Mouse (Mus musculus): ENCODE measurements around the gene Grk6.

DNA sequence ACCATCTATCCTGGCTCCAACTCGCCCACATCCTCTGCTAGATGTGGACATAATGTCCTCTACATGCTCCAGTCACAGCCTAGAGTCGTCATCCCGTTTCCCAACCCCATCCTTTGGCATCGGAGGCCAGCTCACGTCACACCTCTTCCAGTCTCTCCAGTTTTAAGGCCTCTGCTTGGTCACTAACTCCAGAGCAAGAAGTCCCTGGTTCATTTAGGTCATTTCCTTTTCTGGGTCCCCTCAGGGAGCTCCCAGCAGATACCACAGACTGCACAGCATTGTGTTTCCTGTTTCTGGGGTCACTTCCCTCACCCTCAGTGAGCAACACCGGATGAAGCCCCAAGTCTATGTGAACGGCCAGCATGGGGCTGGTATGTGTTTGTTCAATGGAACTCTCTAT, 34.1 kb downstream of the Grk6 start:
- TF ChIP-seq CTCF (IDR thresholded peaks at IDR 0.05; ENCODE audit: control insufficient read depth, insufficient read depth, insufficient replicate concordance, low read depth, low read length) (no peak), POLR2A (IDR thresholded peaks at IDR 0.05; ENCODE audit: control insufficient read depth, low read depth, low read length) (no peak)

Data from testis, adult 2 months (tissue).